Mouse (Mus musculus) kidney, adult 2 months (tissue): Measurements from ENCODE around the gene Lcn6. TPM values are rescaled to one million over a fixed set of nuclear protein-coding genes. Genes with fewer than 3 reads are reported as not detected.

Source experiments
- DNase-seq: peaks from one replicate; pipeline ENCODE4 v3.0.0; 2021
- H3K27ac ChIP-seq: fragments of 200-500 bp; 2 replicates; pipeline ENCODE4 v1.5.1; 2012; ENCODE audit warnings: low read depth, low read length, control low read depth, inconsistent platforms; ENCODE audit not compliant: insufficient read depth
- H3K27me3 ChIP-seq: fragments of 200-500 bp; replicated peaks from 2 replicates; pipeline ENCODE4 v1.6.1; 2012; ENCODE audit warnings: mild to moderate bottlenecking, moderate library complexity, low read length, inconsistent platforms; ENCODE audit not compliant: control insufficient read depth, insufficient read depth
- H3K36me3 ChIP-seq: fragments of 200-500 bp; 2 replicates; pipeline ENCODE4 v1.6.1; 2012; ENCODE audit warnings: mild to moderate bottlenecking, moderate library complexity, low read length, inconsistent platforms; ENCODE audit not compliant: control insufficient read depth, insufficient read depth
- H3K4me1 ChIP-seq: fragments of 200-500 bp; 2 replicates; pipeline ENCODE4 v1.6.1; 2011; ENCODE audit warnings: low read length; ENCODE audit not compliant: control insufficient read depth, insufficient read depth
- H3K4me3 ChIP-seq: fragments of 200-500 bp; 2 replicates; pipeline ENCODE4 v1.5.1; 2011; ENCODE audit warnings: mild to moderate bottlenecking, low read depth, low read length, control low read depth; ENCODE audit not compliant: insufficient read depth
- CTCF ChIP-seq: fragments of 200-500 bp; conservative IDR thresholded peaks from 2 replicates; pipeline ENCODE4 v1.5.1; 2011; ENCODE audit warnings: low read depth, mild to moderate bottlenecking, control low read depth, low read length, moderate library complexity, mixed read lengths; ENCODE audit not compliant: insufficient read depth, insufficient read length
- POLR2A ChIP-seq: fragments of 200-500 bp; IDR thresholded peaks from one replicate; pipeline ENCODE4 v1.6.1; 2011; ENCODE audit warnings: low read depth, low read length, control low read depth
- WGBS: fragments of 180-500 bp; shearing (Covaris S2); methylation state at CpG from one replicate; pipeline ENCODE4 v1.1.7; 2018; 5-methylcytosine and 5-hydroxymethylcytosine counted together
- polyA plus RNA-seq: library from polyadenylated mRNA; depleted of rRNA; stranded (reverse); fragments of >200 nt; gene quantifications from 2 replicates; pipeline ENCODE4 v1.2.3, GENCODE M21; 2012

Gene Lcn6
- polyA plus RNA-seq, 1 experiment = not detected

DNA sequence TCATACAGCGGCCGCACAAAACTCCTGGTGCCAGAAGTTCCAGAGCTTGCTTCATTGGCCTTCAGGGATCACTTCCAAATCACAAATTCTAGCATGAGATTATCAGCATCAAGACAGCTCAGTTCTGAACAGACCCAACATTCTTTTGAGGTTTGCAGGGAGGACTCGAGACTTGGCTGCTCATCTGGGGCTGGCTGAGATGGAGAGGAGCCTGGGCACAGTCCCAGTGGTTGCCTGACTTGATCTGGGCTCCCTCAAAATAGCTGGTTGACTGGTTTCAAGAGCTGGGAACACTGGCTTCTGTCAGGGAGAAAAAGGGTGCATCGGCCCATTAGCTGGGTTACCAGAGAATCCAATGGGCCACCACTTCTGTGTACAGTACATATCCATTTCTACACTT is 19.9 kb upstream of the Lcn6 start:
- Histone ChIP-seq H3K4me1 (no peaks in the 10 kb centered on the region), H3K4me3 (no peak overlapping the region), H3K27me3 (no peaks in the 10 kb centered on the region), H3K27ac (no peak overlapping the region), H3K36me3 (no peaks in the 10 kb centered on the region)
- 88% methylated on average over 4 of the region's 4 CpGs for WGBS
- no peak for DNase-seq
- TF ChIP-seq CTCF (no peak), POLR2A (no peak)

DNA sequence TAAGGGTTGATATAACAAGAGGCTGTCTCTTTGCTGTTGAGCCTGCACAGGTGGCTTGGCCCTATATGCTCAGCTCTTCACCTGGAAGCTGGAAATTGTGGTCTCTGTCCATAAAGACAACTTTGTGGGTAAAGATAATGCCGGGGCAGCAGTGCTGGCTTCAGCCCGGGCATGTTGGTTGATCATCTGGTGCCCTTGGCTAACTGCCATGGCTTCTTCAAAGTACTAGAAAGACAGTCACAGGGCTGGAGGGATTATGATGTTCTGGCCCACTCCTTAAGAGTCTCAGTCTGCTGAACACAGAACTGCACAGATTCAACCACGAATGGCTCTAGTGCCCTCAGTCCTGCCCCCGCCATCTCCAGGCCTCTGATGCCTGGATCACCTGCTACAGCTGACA is 19.3 kb upstream of the Lcn6 start:
- TF ChIP-seq POLR2A (no peak), CTCF (no peak)
- H3K27me3 ChIP-seq = no peaks in the 10 kb centered on the region
- H3K36me3 ChIP-seq = no peaks in the 10 kb centered on the region
- H3K4me1 ChIP-seq = no peaks in the 10 kb centered on the region
- DNase-seq = peak; percentile 21
- H3K27ac ChIP-seq = no peak overlapping the region
- WGBS = 57% methylated on average over 4 of the region's 4 CpGs
- no peak overlapping the region for H3K4me3 ChIP-seq

- no peak for DNase-seq
- Histone ChIP-seq H3K36me3 (no peaks in the 10 kb centered on the region), H3K4me1 (no peaks in the 10 kb centered on the region), H3K4me3 (no peak within 1 kb of the TSS), H3K27me3 (no peaks in the 10 kb centered on the region), H3K27ac (no peak within 1 kb of the TSS)
- no peak for TF ChIP-seq CTCF
- TF ChIP-seq POLR2A = no peak
Measured at GRCm38 (mm10) chr2:25657652-25658051, 18.9 kb upstream of the Lcn6 start, which contains the start of gene Lcn5. TSS of gene Lcn5 (plus strand) at chr2:25657952.

DNA sequence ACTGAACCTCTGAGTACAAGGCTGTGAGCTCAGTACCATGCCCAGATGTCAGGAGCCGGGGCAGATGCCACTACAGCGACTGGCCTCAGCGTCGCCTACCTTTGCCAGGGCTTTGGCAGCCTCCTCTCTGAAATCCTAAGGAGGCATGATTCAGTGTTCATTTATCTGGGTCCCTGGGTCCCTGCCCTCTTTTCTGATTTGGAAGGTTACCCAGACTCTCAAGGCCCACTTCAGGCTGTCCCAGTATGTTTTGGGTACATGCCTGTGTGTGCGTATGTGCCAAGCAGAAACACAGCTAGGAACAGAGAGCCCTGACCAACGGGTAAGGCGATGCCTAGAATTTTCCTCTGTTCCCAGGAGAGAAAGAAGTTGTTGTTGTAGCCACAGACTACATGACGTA is 16.3 kb upstream of the Lcn6 start:
- Histone ChIP-seq H3K36me3 (no peaks in the 10 kb centered on the region), H3K4me3 (no peak overlapping the region), H3K27ac (no peak overlapping the region), H3K27me3 (no peaks in the 10 kb centered on the region), H3K4me1 (no peaks in the 10 kb centered on the region)
- 81% methylated on average over 8 of the region's 8 CpGs for WGBS
- TF ChIP-seq CTCF = no peak
- no peak for TF ChIP-seq POLR2A
- no peak for DNase-seq

GRCm38 (mm10) chr2:25661245-25661970 is 15.2 kb upstream of the Lcn6 start:
- H3K36me3 ChIP-seq = no peaks in the 10 kb centered on the region
- no peak for DNase-seq
- H3K27ac ChIP-seq = no peak overlapping the region
- no peak for TF ChIP-seq CTCF
- TF ChIP-seq POLR2A = no peak
- 78% methylated on average over 6 of the region's 6 CpGs for WGBS
- no peaks in the 10 kb centered on the region for H3K27me3 ChIP-seq
- no peak overlapping the region for H3K4me3 ChIP-seq
- no peaks in the 10 kb centered on the region for H3K4me1 ChIP-seq

DNA sequence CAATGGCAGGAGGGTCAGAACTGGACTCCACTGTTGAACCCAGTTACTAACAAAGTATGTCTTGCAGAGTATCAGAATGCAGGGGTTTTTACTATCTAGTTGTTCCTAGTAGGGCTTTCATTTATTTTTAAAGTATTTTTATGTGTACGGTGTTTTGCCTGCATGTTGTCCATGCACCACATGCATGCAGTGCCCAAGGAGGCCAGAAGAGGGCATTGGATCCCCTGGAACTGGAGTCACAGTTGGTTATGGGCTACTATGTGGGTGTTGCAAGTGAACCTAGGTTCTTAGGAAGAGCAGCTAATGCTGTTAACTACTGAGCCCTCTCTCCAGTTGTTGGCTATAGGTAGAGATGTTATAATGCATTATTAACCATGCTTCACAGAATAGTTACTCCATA is 13.1 kb upstream of the Lcn6 start:
- H3K36me3 ChIP-seq = no peaks in the 10 kb centered on the region

DNA sequence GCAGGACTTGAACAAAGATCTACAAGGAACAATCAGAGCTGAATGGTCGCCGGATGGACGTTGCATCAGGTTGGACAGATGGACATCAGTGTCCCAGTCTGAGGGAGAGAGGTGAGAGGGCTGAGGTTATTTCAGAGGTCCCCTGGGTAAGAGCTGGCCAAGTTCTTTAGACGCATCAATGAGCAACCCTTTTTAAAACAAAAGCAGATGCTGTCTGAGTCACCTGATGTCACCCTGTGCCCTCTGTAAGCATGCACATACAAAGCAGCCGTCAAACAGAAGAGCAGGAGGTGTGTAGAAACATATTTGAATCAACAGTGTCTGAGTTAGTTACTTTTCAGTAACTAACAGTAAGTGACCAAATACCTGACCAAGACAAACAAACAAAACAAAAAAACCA is 12.5 kb upstream of the Lcn6 start:
- no peak overlapping the region for H3K27ac ChIP-seq
- H3K27me3 ChIP-seq = no peaks in the 10 kb centered on the region
- H3K36me3 ChIP-seq = no peaks in the 10 kb centered on the region
- TF ChIP-seq CTCF = no peak
- TF ChIP-seq POLR2A = no peak
- H3K4me1 ChIP-seq = no peaks in the 10 kb centered on the region
- no peak for DNase-seq
- H3K4me3 ChIP-seq = no peak overlapping the region
- WGBS = 71% methylated on average over 5 of the region's 5 CpGs

More for the DNA sequence above, 13.1 kb upstream of the Lcn6 start:
- H3K4me3 ChIP-seq = no peak overlapping the region
- H3K4me1 ChIP-seq = no peaks in the 10 kb centered on the region
- peak; percentile 57 for DNase-seq
- 36% methylated on average over 1 of the region's 1 CpGs for WGBS
- H3K27ac ChIP-seq = no peak overlapping the region
- H3K27me3 ChIP-seq = no peaks in the 10 kb centered on the region
- peak; percentile 76 for TF ChIP-seq CTCF
- no peak for TF ChIP-seq POLR2A
